Mouse (Mus musculus) forebrain, embryonic 13.5 days (tissue): ENCODE data around the gene Ndufaf8. TPM values are rescaled to one million over a fixed set of nuclear protein-coding genes. Genes with fewer than 3 reads are reported as not detected.

ENCODE experiments used
- ATAC-seq: fragments of 200-750 bp; cut with Nextera tagmentation; 2 replicates; pipeline ENCODE4 v1.8.0; 2017
- H3K27ac ChIP-seq: fragments of 300-500 bp; sonication (generic); 2 replicates; pipeline ENCODE4 v1.5.1; 2015; ENCODE audit warnings: inconsistent platforms, mild to moderate bottlenecking, moderate library complexity
- H3K27me3 ChIP-seq: fragments of 300-500 bp; sonication (generic); 2 replicates; pipeline ENCODE4 v1.6.1; 2015; ENCODE audit warnings: mild to moderate bottlenecking, inconsistent platforms
- H3K36me3 ChIP-seq: fragments of 300-500 bp; sonication (generic); 2 replicates; pipeline ENCODE4 v1.6.1; 2015; ENCODE audit warnings: mild to moderate bottlenecking, inconsistent platforms; ENCODE audit not compliant: poor library complexity, severe bottlenecking
- H3K4me1 ChIP-seq: fragments of 300-500 bp; sonication (generic); 2 replicates; pipeline ENCODE4 v1.6.1; 2015; ENCODE audit warnings: inconsistent platforms
- H3K4me2 ChIP-seq: fragments of 300-500 bp; sonication (generic); 2 replicates; pipeline ENCODE4 v1.6.1; 2015; ENCODE audit warnings: inconsistent platforms, mild to moderate bottlenecking, moderate library complexity
- H3K4me3 ChIP-seq: fragments of 300-500 bp; sonication (generic); 2 replicates; pipeline ENCODE4 v1.5.1; 2015; ENCODE audit warnings: mild to moderate bottlenecking, inconsistent platforms
- H3K9ac ChIP-seq: fragments of 300-500 bp; sonication (generic); 2 replicates; pipeline ENCODE4 v1.6.1; 2015; ENCODE audit warnings: mild to moderate bottlenecking, inconsistent platforms
- H3K9me3 ChIP-seq: fragments of 300-500 bp; sonication (generic); replicated peaks from 2 replicates; pipeline ENCODE4 v1.6.1; 2016; ENCODE audit warnings: inconsistent platforms
- WGBS: fragments of 180-500 bp; shearing (Covaris S2); methylation state at CpG from one replicate; pipeline ENCODE4 v1.1.7; 2015; 5-methylcytosine and 5-hydroxymethylcytosine counted together
- microRNA-seq: library from miRNA; unstranded; fragments of <30 nt; microRNA quantifications from one replicate; pipeline ENCODE4, GENCODE M21; 2016
- polyA plus RNA-seq: library from polyadenylated mRNA; unstranded; fragments of >200 nt; fragmentation: Nextera tagmentation; extraction: Ambion mirVana; gene quantifications from 2 replicates; pipeline ENCODE4 v1.2.1, GENCODE M21; 2015

The Ndufaf8 gene
- polyA plus RNA-seq, 1 experiment from 2014 or later = 59.2 TPM

- 88% methylated on average over 10 of the region's 10 CpGs for WGBS
- no peaks in the 10 kb centered on the region for H3K27me3 ChIP-seq
These were observed 40.6 kb downstream of the Ndufaf8 start for GRCm38 (mm10) chr11:120139309-120139731.

GRCm38 (mm10) chr11:120140255-120140654, 41.5 kb downstream of the Ndufaf8 start:
- no peaks in the 10 kb centered on the region for H3K9me3 ChIP-seq
- H3K4me2 ChIP-seq = no peak overlapping the region
- no peaks in the 10 kb centered on the region for H3K27me3 ChIP-seq
- no peak overlapping the region for H3K9ac ChIP-seq
- no peak for ATAC-seq
- H3K4me3 ChIP-seq = no peak overlapping the region
- H3K4me1 ChIP-seq = peaks cover 12% of the 10 kb centered on the region
- 71% methylated on average over 6 of the region's 6 CpGs for WGBS
- H3K27ac ChIP-seq = no peak overlapping the region
- H3K36me3 ChIP-seq = peaks cover 48% of the 10 kb centered on the region

More at GRCm38 (mm10) chr11:120139309-120139731, 40.6 kb downstream of the Ndufaf8 start:
- Histone ChIP-seq H3K27ac (no peak overlapping the region), H3K9ac (no peak overlapping the region), H3K4me2 (no peak overlapping the region), H3K4me1 (peaks cover 12% of the 10 kb centered on the region), H3K9me3 (no peaks in the 10 kb centered on the region), H3K4me3 (no peak overlapping the region), H3K36me3 (peaks cover 48% of the 10 kb centered on the region)
- no peak for ATAC-seq

GRCm38 (mm10) chr11:120142601-120143051, 43.9 kb downstream of the Ndufaf8 start:
- no peak overlapping the region for H3K9ac ChIP-seq
- 87% methylated on average over 3 of the region's 3 CpGs for WGBS
- no peak overlapping the region for H3K4me2 ChIP-seq
- peaks cover 41% of the 10 kb centered on the region for H3K36me3 ChIP-seq
- H3K27me3 ChIP-seq = no peaks in the 10 kb centered on the region
- no peak for ATAC-seq
- H3K27ac ChIP-seq = peak overlapping the region; percentile 22; the same call in 1 of the 2 replicates
- H3K4me3 ChIP-seq = no peak overlapping the region
- H3K4me1 ChIP-seq = peaks cover under 1% of the 10 kb centered on the region; the same call in 1 of the 2 replicates
- H3K9me3 ChIP-seq = no peaks in the 10 kb centered on the region

GRCm38 (mm10) chr11:120143708-120144497, 45.2 kb downstream of the Ndufaf8 start:
- H3K36me3 ChIP-seq = peaks cover 33% of the 10 kb centered on the region
- no peak for ATAC-seq
- H3K4me3 ChIP-seq = no peak overlapping the region
- H3K27me3 ChIP-seq = no peaks in the 10 kb centered on the region
- H3K4me2 ChIP-seq = no peak overlapping the region
- H3K9ac ChIP-seq = no peak overlapping the region
- no peaks in the 10 kb centered on the region for H3K9me3 ChIP-seq
- peaks cover 1% of the 10 kb centered on the region; the same call in 1 of the 2 replicates for H3K4me1 ChIP-seq
- WGBS = 81% methylated on average over 13 of the region's 13 CpGs
- H3K27ac ChIP-seq = no peak overlapping the region

- H3K27me3 ChIP-seq = no peaks in the 10 kb centered on the region
- no peak overlapping the region for H3K27ac ChIP-seq
- 93% methylated on average over 8 of the region's 8 CpGs for WGBS
- peaks cover 19% of the 10 kb centered on the region; the same call in 1 of the 2 replicates for H3K36me3 ChIP-seq
- H3K4me1 ChIP-seq = peaks cover 16% of the 10 kb centered on the region
- H3K9me3 ChIP-seq = no peaks in the 10 kb centered on the region
- no peak for ATAC-seq
- no peak overlapping the region for H3K4me2 ChIP-seq
- H3K9ac ChIP-seq = no peak overlapping the region
- no peak overlapping the region for H3K4me3 ChIP-seq
These were observed 49.6 kb downstream of the Ndufaf8 start for GRCm38 (mm10) chr11:120148201-120148855.

- Histone ChIP-seq H3K9me3 (no peaks in the 10 kb centered on the region), H3K9ac (peak overlapping the region; percentile 87), H3K27ac (no peak overlapping the region), H3K4me1 (peaks cover 16% of the 10 kb centered on the region), H3K36me3 (peaks cover 9% of the 10 kb centered on the region; the same call in 1 of the 2 replicates), H3K4me2 (peak overlapping the region; percentile 82), H3K27me3 (no peaks in the 10 kb centered on the region), H3K4me3 (peak overlapping the region; percentile 87)
- no peak for ATAC-seq
- WGBS = 50% methylated on average over 6 of the region's 6 CpGs
These were observed 50.9 kb downstream of the Ndufaf8 start for GRCm38 (mm10) chr11:120149510-120150200.

Small RNA genes within 50 kb of the gene (microRNA-seq; reads per million reads assigned to microRNA genes)
- not detected for gene Gm25948

Other genes with a start within 250 kb of the Ndufaf8 start
- 91.9 and 103 TPM in 2 replicates for gene Chmp6, start 185.5 kb upstream of the Ndufaf8 start, polyA plus RNA-seq
- gene Baiap2, start 156.2 kb upstream of the Ndufaf8 start, polyA plus RNA-seq = 14.2 and 15.0 TPM in 2 replicates
- gene Aatk, start 51.8 kb upstream of the Ndufaf8 start, polyA plus RNA-seq = 6.8 and 8.4 TPM in 2 replicates
- 26.9 and 28.8 TPM in 2 replicates for gene Cep131, start 12.1 kb upstream of the Ndufaf8 start, polyA plus RNA-seq
- gene Tepsin, start 197 bp upstream of the Ndufaf8 start, polyA plus RNA-seq = 18.0 and 19.0 TPM in 2 replicates
- 76.8 and 92.2 TPM in 2 replicates for gene Slc38a10, start 52.4 kb downstream of the Ndufaf8 start, polyA plus RNA-seq
- 17.2 TPM in 2 replicates for gene Bahcc1, start 134.0 kb downstream of the Ndufaf8 start, polyA plus RNA-seq
- gene Actg1, start 249.6 kb downstream of the Ndufaf8 start, polyA plus RNA-seq = 3,229 and 3,555 TPM in 2 replicates